Mouse (Mus musculus) kidney, embryonic 15.5 days (tissue): ENCODE measurements at regions not wholly inside any gene's neighbourhood (a gene's known extent, or its start where the extent isn't known, plus 50 kb on each side); places are given as distances from the start of the nearest gene placed in this dataset.

Source experiments
- ATAC-seq: fragments of 200-750 bp; cut with Nextera tagmentation; replicated peaks from 2 replicates; pipeline ENCODE4 v1.8.0; 2017; ENCODE audit warnings: moderate TSS enrichment; ENCODE audit not compliant: low FRiP score
- H3K27ac ChIP-seq: fragments of 300-500 bp; sonication (generic); 2 replicates; pipeline ENCODE4 v1.5.1; 2015; ENCODE audit warnings: mild to moderate bottlenecking, inconsistent platforms
- H3K27me3 ChIP-seq: fragments of 300-500 bp; sonication (generic); 2 replicates; pipeline ENCODE4 v1.6.1; 2015; ENCODE audit warnings: inconsistent platforms
- H3K36me3 ChIP-seq: fragments of 300-500 bp; sonication (generic); 2 replicates; pipeline ENCODE4 v1.6.1; 2015; ENCODE audit warnings: inconsistent platforms
- H3K4me1 ChIP-seq: fragments of 300-500 bp; sonication (generic); 2 replicates; pipeline ENCODE4 v1.6.1; 2015; ENCODE audit warnings: inconsistent platforms
- H3K4me2 ChIP-seq: fragments of 300-500 bp; sonication (generic); 2 replicates; pipeline ENCODE4 v1.6.1; 2015; ENCODE audit warnings: moderate library complexity, mild to moderate bottlenecking, inconsistent platforms
- H3K4me3 ChIP-seq: fragments of 300-500 bp; sonication (generic); replicated peaks from 2 replicates; pipeline ENCODE4 v1.5.1; 2015; ENCODE audit warnings: mild to moderate bottlenecking, inconsistent platforms
- H3K9ac ChIP-seq: fragments of 300-500 bp; sonication (generic); 2 replicates; pipeline ENCODE4 v1.6.1; 2015; ENCODE audit warnings: mild to moderate bottlenecking, inconsistent platforms
- H3K9me3 ChIP-seq: fragments of 300-500 bp; sonication (generic); replicated peaks from 2 replicates; pipeline ENCODE4 v1.6.1; 2016; ENCODE audit warnings: inconsistent platforms
- WGBS: fragments of 180-500 bp; shearing (Covaris S2); methylation state at CpG from one replicate; pipeline ENCODE4 v1.1.7; 2015; ENCODE audit warnings: mixed read lengths; 5-methylcytosine and 5-hydroxymethylcytosine counted together

DNA sequence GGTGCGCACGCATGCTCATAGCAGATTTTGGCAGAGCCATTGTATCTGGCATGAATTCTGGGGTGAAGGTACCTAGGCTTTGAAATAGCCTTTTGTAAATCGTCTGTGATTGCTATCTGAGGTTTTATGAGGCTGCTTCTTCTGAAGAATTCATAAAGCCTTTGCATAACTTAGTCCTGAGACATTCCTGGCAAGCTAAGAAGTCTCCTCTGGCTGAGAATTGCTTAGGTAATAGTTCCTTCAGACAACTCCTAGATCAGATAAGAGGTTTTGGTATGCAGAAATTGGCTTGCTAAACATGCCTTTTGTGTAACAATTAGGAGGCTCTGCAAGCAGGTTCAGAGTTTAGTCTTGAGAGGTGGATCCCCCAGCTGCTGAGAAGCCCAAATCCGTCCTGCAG is 82.7 kb downstream of the Pmp22 start:
- Histone ChIP-seq H3K9me3 (no peaks in the 10 kb centered on the region), H3K4me3 (no peak overlapping the region), H3K9ac (no peak overlapping the region), H3K27ac (no peak overlapping the region), H3K36me3 (no peaks in the 10 kb centered on the region), H3K27me3 (peaks cover 10% of the 10 kb centered on the region; the same call in 1 of the 2 replicates), H3K4me1 (0 out of 2 replicates have a peak, but pooled peaks cover 6% of the 10 kb centered on the region), H3K4me2 (no peak overlapping the region)
- no peak for ATAC-seq
- WGBS: 74% methylated on average over 4 of the region's 4 CpGs

- WGBS: 10% methylated on average over 6 of the region's 6 CpGs
- Histone ChIP-seq H3K27me3 (peaks cover 10% of the 10 kb centered on the region; the same call in 1 of the 2 replicates), H3K36me3 (no peaks in the 10 kb centered on the region), H3K9ac (no peak overlapping the region), H3K27ac (no peak overlapping the region), H3K4me2 (no peak overlapping the region), H3K4me3 (no peak overlapping the region), H3K4me1 (0 out of 2 replicates have a peak, but pooled peaks cover 6% of the 10 kb centered on the region), H3K9me3 (no peaks in the 10 kb centered on the region)
- no peak for ATAC-seq
Measured at GRCm38 (mm10) chr11:63213043-63213442, 84.3 kb downstream of the Pmp22 start.

DNA sequence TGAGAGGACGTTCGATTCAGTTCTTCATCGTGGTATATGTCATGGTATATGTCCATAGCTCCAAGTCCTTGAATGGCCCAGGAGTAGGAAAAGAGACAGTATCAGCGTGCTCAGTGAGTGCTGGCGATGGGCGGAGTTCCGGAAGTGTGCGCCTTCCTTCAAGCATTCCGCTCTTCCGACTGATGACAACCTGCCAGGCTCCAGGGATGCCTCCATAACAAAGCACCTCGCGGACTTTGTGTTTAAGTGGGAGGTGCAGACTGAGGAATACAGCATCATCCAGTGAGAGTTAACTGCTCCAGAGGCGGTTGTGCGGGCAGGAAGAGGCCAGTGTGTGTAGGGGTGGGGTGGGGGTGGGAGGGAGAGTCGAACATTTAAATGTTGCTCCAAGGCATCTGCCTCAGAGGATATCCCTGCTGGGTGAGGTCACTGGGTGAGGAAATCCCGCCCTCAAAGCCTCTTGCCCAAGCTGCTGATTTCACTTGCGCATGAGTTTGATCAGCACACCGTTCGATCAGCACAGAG is 85.2 kb downstream of the Pmp22 start:
- Histone ChIP-seq H3K27me3 (peaks cover 10% of the 10 kb centered on the region; the same call in 1 of the 2 replicates), H3K9me3 (no peaks in the 10 kb centered on the region), H3K9ac (no peak overlapping the region), H3K4me3 (no peak overlapping the region), H3K4me1 (0 out of 2 replicates have a peak, but pooled peaks cover 6% of the 10 kb centered on the region), H3K4me2 (0 out of 2 replicates have a peak overlapping the region, but pooled peaks have one; percentile 5), H3K36me3 (no peaks in the 10 kb centered on the region), H3K27ac (no peak overlapping the region)
- WGBS: 65% methylated on average over 19 of the region's 19 CpGs
- no peak for ATAC-seq

DNA sequence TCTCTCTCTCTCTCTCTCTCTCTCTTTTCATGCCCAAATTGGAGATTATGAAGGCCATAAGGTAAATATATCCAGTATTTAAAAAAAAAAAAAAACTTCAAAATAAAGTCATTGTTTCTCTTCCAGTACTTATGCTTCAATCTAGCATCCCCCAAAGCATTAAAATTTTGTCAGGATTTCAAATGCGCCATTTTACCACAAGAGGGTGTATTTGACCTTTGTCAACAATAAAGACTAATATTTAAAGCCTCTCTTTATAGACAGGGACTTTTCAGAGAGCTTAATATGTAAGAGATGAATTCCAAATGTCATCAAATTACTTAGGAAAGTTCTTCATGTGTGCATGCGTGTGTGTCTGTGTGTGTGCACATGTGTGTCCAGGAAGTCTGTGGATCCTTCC is 87.2 kb downstream of the Pmp22 start:
- H3K36me3 ChIP-seq: no peaks in the 10 kb centered on the region
- no peaks in the 10 kb centered on the region for H3K9me3 ChIP-seq
- H3K27ac ChIP-seq: no peak overlapping the region
- no peak for ATAC-seq
- no peak overlapping the region for H3K4me3 ChIP-seq
- H3K9ac ChIP-seq: no peak overlapping the region
- 0 out of 2 replicates have a peak, but pooled peaks cover 6% of the 10 kb centered on the region for H3K4me1 ChIP-seq
- WGBS: 90% methylated on average over 2 of the region's 2 CpGs
- H3K27me3 ChIP-seq: peaks cover 10% of the 10 kb centered on the region; the same call in 1 of the 2 replicates
- H3K4me2 ChIP-seq: no peak overlapping the region

DNA sequence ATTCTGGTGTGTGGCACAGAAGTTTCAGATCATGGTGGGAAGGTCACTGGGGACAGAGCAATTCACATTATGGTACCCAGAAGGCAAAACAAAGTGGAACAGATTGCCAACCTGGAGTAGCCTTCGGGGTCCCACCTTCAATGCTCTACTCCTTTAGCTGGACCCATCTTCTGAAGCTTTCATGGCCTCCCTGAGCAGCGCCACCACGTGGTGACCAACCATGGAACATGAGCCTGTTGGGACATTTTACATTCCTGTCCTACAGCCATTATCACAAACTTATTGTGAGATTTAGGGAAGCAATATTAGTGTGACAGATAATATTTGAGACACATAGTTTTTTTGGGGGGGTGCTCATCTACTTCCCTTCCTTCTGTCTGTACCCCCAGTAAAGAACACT is 88.3 kb downstream of the Pmp22 start:
- 64% methylated on average over 3 of the region's 3 CpGs for WGBS
- H3K27ac ChIP-seq: no peak overlapping the region
- ATAC-seq: no peak
- H3K27me3 ChIP-seq: peaks cover 10% of the 10 kb centered on the region; the same call in 1 of the 2 replicates
- 0 out of 2 replicates have a peak, but pooled peaks cover 6% of the 10 kb centered on the region for H3K4me1 ChIP-seq
- no peak overlapping the region for H3K4me2 ChIP-seq
- H3K36me3 ChIP-seq: no peaks in the 10 kb centered on the region
- H3K9me3 ChIP-seq: no peaks in the 10 kb centered on the region
- H3K4me3 ChIP-seq: no peak overlapping the region
- H3K9ac ChIP-seq: no peak overlapping the region

DNA sequence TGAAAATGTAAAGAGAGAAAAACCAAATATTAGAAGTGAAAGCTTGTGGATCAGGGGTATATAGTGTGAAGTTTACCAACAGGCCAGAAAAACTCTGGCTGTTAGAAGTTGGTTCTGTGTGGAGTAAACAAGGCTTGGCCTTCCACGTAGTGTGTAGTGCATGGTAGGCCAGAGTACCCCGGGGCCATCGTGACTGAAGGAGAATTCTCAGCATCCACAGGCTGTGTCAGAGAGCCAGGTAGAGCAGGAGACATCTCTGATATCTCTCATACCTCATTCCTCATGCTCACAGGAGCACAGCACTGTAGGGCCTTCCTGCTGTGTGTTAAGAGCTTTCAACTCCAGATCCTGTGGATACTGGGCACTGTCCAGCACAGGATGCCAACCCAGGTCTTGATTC is 97.7 kb downstream of the Pmp22 start:
- no peaks in the 10 kb centered on the region for H3K9me3 ChIP-seq
- no peaks in the 10 kb centered on the region for H3K4me1 ChIP-seq
- H3K9ac ChIP-seq: no peak overlapping the region
- ATAC-seq: no peak
- no peak overlapping the region for H3K4me3 ChIP-seq
- no peaks in the 10 kb centered on the region for H3K36me3 ChIP-seq
- no peaks in the 10 kb centered on the region for H3K27me3 ChIP-seq
- WGBS: 92% methylated on average over 3 of the region's 3 CpGs
- no peak overlapping the region for H3K27ac ChIP-seq
- no peak overlapping the region for H3K4me2 ChIP-seq

- WGBS: 71% methylated on average over 6 of the region's 6 CpGs
- H3K9me3 ChIP-seq: no peaks in the 10 kb centered on the region
- no peaks in the 10 kb centered on the region for H3K27me3 ChIP-seq
- H3K9ac ChIP-seq: no peak overlapping the region
- no peak overlapping the region for H3K27ac ChIP-seq
- ATAC-seq: no peak
- H3K4me1 ChIP-seq: no peaks in the 10 kb centered on the region
- H3K4me3 ChIP-seq: no peak overlapping the region
- no peaks in the 10 kb centered on the region for H3K36me3 ChIP-seq
- no peak overlapping the region for H3K4me2 ChIP-seq
Measured at GRCm38 (mm10) chr11:63230786-63231185, 102.0 kb downstream of the Pmp22 start.

DNA sequence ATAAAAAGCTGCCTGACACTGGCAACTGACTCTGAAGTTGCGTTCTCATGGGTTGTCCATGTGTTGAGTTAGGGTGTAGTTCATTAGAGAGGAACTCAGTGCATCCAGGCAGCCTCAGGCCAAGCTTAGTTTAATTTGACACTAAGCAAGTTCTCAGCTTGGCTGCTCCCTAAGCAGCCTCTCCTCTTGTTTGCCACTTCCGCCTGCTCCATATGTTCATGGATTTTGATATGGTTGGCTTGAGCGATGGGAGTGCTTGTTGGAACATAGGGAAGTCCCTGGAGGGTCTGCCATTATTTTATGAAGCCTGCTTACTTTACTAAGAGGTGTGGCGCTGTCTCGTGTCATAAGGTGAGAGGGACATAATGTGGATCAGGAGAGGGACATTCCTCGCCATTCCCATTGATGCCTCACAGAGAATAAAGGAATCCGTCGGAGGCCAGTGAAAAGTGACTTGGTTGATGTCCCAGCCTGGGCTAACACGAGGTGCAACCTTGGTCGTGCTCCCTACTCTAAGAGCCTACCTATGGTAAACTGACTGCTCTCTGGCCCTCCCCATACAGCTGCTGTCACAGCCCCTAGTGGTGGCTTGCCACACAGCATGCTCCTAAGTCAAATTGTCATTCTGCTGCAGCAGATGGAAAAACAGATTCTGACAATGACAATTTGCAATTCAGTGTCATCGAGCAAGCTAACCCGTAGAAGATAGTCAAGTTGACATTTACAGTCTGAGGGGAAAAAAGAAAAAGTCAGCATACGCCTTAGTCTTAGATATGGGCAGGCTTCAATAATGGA is 104.6 kb downstream of the Pmp22 start:
- no peaks in the 10 kb centered on the region for H3K4me1 ChIP-seq
- no peak overlapping the region for H3K9ac ChIP-seq
- no peak for ATAC-seq
- no peak overlapping the region for H3K27ac ChIP-seq
- no peaks in the 10 kb centered on the region for H3K27me3 ChIP-seq
- no peaks in the 10 kb centered on the region for H3K9me3 ChIP-seq
- H3K4me3 ChIP-seq: no peak overlapping the region
- H3K36me3 ChIP-seq: no peaks in the 10 kb centered on the region
- H3K4me2 ChIP-seq: no peak overlapping the region
- WGBS: 88% methylated on average over 13 of the region's 13 CpGs

DNA sequence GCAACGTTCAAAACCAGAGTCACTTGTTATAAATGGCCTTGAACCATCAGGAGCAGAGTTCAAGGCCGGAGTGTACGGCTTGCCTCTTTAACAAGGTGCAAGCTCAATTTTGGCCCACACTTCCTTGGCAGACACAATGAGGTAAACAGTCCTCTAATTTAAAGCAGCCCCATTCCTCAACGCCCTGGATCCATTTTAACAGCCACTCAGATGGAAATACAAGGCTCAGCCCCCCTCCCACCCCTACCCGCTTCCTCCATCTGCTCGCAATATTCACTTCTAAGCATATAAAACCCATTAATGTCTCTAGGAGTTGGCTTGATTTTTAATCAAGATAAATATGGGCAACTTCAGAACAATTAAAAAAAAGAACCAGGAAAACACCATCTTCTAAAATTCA is 105.7 kb downstream of the Pmp22 start:
- Histone ChIP-seq H3K4me3 (no peak overlapping the region), H3K9me3 (no peaks in the 10 kb centered on the region), H3K36me3 (no peaks in the 10 kb centered on the region), H3K27ac (no peak overlapping the region), H3K9ac (no peak overlapping the region), H3K4me2 (no peak overlapping the region), H3K27me3 (no peaks in the 10 kb centered on the region), H3K4me1 (no peaks in the 10 kb centered on the region)
- 76% methylated on average over 6 of the region's 6 CpGs for WGBS
- ATAC-seq: no peak

DNA sequence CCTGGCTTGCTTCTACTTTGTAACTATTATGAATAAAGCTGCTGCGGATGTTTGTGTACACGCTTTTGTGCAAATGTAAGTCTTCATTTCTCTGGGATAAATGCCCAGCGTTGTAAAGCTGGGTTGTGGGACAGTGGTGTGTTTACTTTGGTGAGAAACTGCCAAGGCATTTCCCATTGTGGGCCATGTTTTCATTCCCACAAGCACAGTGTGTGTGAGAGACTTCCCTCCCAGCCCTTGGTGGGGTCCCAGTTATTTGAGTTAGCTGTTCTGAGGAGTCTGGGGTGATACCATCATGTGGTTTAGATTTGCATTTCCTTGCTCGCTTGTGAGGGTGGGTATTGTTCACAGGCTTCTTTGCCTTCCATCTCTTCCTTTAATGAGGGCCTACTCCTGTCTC is 109.9 kb downstream of the Pmp22 start:
- H3K9me3 ChIP-seq: no peaks in the 10 kb centered on the region
- no peaks in the 10 kb centered on the region for H3K4me1 ChIP-seq
- no peak for ATAC-seq
- 78% methylated on average over 4 of the region's 4 CpGs for WGBS
- no peak overlapping the region for H3K4me3 ChIP-seq
- H3K27ac ChIP-seq: no peak overlapping the region
- H3K27me3 ChIP-seq: no peaks in the 10 kb centered on the region
- no peaks in the 10 kb centered on the region for H3K36me3 ChIP-seq
- H3K4me2 ChIP-seq: no peak overlapping the region
- H3K9ac ChIP-seq: no peak overlapping the region

DNA sequence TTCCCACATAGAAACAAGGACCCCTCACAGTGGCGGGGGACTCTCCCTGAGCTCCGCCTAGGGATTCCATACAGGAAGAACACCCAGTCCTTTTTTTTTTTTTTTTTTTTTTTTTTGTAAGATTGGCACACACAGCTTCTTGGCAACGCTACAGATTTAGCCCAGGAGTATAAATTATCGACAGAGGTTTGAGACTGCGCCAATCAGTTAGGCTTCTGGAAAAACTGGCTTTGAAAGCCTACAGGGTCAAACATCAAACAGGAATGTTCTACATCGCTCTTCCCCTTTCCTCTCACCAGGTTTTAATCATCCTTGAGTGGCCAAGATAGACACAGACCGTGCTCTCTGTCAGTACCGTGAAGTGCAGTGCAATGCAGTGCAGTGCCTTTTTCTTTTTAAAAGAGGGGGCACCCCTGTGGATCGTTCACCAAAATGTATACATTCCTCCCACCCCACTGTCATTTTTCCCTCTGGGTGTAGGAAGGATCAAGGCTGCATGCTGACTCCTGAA is 115.2 kb downstream of the Pmp22 start:
- H3K4me2 ChIP-seq: no peak overlapping the region
- H3K9ac ChIP-seq: no peak overlapping the region
- no peak overlapping the region for H3K4me3 ChIP-seq
- H3K4me1 ChIP-seq: peaks cover 6% of the 10 kb centered on the region; the same call in 1 of the 2 replicates
- 74% methylated on average over 9 of the region's 9 CpGs for WGBS
- no peaks in the 10 kb centered on the region for H3K9me3 ChIP-seq
- no peaks in the 10 kb centered on the region for H3K36me3 ChIP-seq
- no peak for ATAC-seq
- H3K27ac ChIP-seq: no peak overlapping the region
- no peaks in the 10 kb centered on the region for H3K27me3 ChIP-seq

DNA sequence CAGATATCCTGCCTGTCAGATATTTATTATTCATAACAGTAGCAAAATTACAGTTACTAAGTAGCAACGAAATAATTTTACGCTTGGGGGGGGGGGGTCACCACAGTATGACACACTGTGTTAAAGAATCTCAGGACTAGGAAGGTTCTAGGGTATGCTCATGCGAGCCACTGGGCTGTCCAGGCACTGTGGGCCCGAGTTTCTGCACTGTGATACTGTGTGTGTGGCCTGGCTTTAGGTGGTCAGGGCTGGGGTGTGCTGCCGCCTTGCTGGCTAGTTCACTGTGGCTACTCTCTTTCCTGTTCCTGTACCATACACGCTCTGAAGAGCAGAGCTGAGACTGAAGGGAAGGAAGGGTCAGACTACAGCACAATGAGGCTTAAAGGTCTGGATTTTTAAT is 116.3 kb downstream of the Pmp22 start:
- Histone ChIP-seq H3K36me3 (no peaks in the 10 kb centered on the region), H3K27ac (no peak overlapping the region), H3K27me3 (no peaks in the 10 kb centered on the region), H3K9me3 (no peaks in the 10 kb centered on the region), H3K4me3 (no peak overlapping the region), H3K4me2 (no peak overlapping the region), H3K4me1 (peaks cover 6% of the 10 kb centered on the region; the same call in 1 of the 2 replicates), H3K9ac (no peak overlapping the region)
- no peak for ATAC-seq
- WGBS: 76% methylated on average over 6 of the region's 6 CpGs
